Mouse (Mus musculus) B cell, adult 2 months (primary cell): ENCODE results near the gene Mdh1b.
A peak's percentile ranks its signal among the peaks of the same experiment; 100 is the strongest.

Experiments used
- DNase-seq, 2 experiments: peaks; one replicate each; pipeline ENCODE4 v3.0.0; 2022

The Mdh1b gene

GRCm38 (mm10) chr1:63730240-63730771 lies at the start of gene Mdh1b, which contains the start of gene Fastkd2:
TSS of gene Mdh1b (minus strand) at chr1:63730318.
TSS of gene Fastkd2 (plus strand) at chr1:63730614.
- DNase-seq = peak; percentile 87

GRCm38 (mm10) chr1:63776902-63777630 lies 46.9 kb upstream of the Mdh1b start:
- DNase-seq = no peak

- DNase-seq = no peak
Observed at GRCm38 (mm10) chr1:63776396-63776795, 46.3 kb upstream of the Mdh1b start.

GRCm38 (mm10) chr1:63770309-63770708 lies 40.2 kb upstream of the Mdh1b start:
- DNase-seq = no peak

- DNase-seq = no peak
Observed at GRCm38 (mm10) chr1:63769167-63769566, 39.0 kb upstream of the Mdh1b start, which contains the start of gene 4933402D24Rik. TSS of gene 4933402D24Rik (minus strand) at chr1:63769267.

- no peak for DNase-seq
Observed at GRCm38 (mm10) chr1:63768112-63768511, 38.0 kb upstream of the Mdh1b start.

GRCm38 (mm10) chr1:63764395-63764794 lies 34.3 kb upstream of the Mdh1b start:
- no peak for DNase-seq

- DNase-seq = no peak
Observed at GRCm38 (mm10) chr1:63763881-63764386, 33.8 kb upstream of the Mdh1b start.

GRCm38 (mm10) chr1:63763212-63763694 lies 33.1 kb upstream of the Mdh1b start:
- DNase-seq = peak; percentile 15 to 30

GRCm38 (mm10) chr1:63756005-63756404 lies 25.9 kb upstream of the Mdh1b start:
- no peak for DNase-seq

GRCm38 (mm10) chr1:63729796-63730195 lies 322 bp downstream of the Mdh1b start:
- DNase-seq = no peak

- DNase-seq = no peak
Observed at GRCm38 (mm10) chr1:63720161-63720560, 10.0 kb downstream of the Mdh1b start.

GRCm38 (mm10) chr1:63708876-63709275 lies 21.2 kb downstream of the Mdh1b start:
- no peak for DNase-seq

- DNase-seq = no peak
Observed at GRCm38 (mm10) chr1:63705733-63706132, 24.4 kb downstream of the Mdh1b start.

- no peak for DNase-seq
Observed at GRCm38 (mm10) chr1:63696861-63697260, 33.3 kb downstream of the Mdh1b start.

GRCm38 (mm10) chr1:63686827-63687226 lies 43.3 kb downstream of the Mdh1b start, which contains the start of gene Dytn:
TSS of gene Dytn (minus strand) at chr1:63686927.
- DNase-seq = no peak

- DNase-seq = no peak
Observed at GRCm38 (mm10) chr1:63675975-63676374, 54.1 kb downstream of the Mdh1b start.

GRCm38 (mm10) chr1:63668852-63669160 lies 61.3 kb downstream of the Mdh1b start:
- DNase-seq = peak in 1 of 2 experiments; percentile 11

- no peak for DNase-seq
Observed at GRCm38 (mm10) chr1:63667949-63668851, 61.9 kb downstream of the Mdh1b start.

- no peak for DNase-seq
Observed at GRCm38 (mm10) chr1:63667201-63667948, 62.7 kb downstream of the Mdh1b start.

- no peak for DNase-seq
Observed at GRCm38 (mm10) chr1:63666089-63666488, 64.0 kb downstream of the Mdh1b start.

- peak; percentile 54 to 59 for DNase-seq
Observed at GRCm38 (mm10) chr1:63659591-63659990, 70.5 kb downstream of the Mdh1b start.
